8 mouse cellular contexts compared by ENCODE assay signal in the genomic region with DNA sequence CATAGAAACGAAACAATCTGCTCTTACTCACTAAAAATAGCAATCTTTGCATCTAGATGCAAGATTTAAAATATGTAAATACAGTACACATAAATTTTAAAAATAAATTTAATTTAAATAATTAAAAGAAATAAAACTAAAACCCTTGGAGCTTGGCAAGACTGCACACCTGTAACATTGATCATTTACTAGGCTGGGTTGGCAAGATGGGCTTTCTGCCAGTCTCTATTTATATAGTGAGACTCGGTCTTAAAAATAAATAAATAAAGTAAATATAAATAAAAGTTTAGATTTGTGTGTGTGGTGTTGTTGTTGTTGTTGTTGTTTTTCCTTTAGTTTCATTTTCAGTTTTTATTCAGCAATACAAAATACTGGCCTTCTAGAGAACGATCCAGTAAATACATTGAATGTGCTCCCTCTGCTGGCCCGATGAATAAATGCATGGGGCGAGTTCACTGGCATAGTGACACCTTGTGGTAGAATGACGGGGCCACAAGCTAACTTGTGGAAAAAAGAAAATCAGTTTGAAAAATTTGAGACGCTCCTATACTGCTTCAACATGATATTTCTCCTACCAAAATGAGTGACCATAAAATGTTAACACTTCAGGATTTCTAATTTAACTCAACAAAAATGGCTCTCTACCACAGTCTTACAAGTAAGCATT. TPM values are rescaled to one million over a fixed set of nuclear protein-coding genes. Genes with fewer than 3 reads are reported as not detected.
DNase-seq lines count a peak whose midpoint lies in the region; ATAC-seq lines count a peak whose summit lies in the region.

No protein-coding gene starts in this region.

- H3K9me3 ChIP-seq in kidney, embryonic 16.5 days (ENCODE audit: low read length) = no peaks in the 10 kb centered on the region
- no peaks in the 10 kb centered on the region for H3K9me3 ChIP-seq in liver, embryonic 12.5 days (replicated peaks)

- H3K36me3 ChIP-seq in kidney, embryonic 16.5 days (ENCODE audit: insufficient read depth, low read length) = 0 out of 2 replicates have a peak, but pooled peaks cover 8% of the 10 kb centered on the region
- peaks cover 15% of the 10 kb centered on the region; the same call in 1 of the 2 replicates for H3K36me3 ChIP-seq in liver, embryonic 12.5 days
- peaks cover 10% of the 10 kb centered on the region; the same call in 1 of the 2 replicates for H3K36me3 ChIP-seq in splenic B cell, adult 2 months (ENCODE audit: control insufficient read depth, insufficient read depth, low read length, poor library complexity, severe bottlenecking)

- no peak overlapping the region for H3K4me2 ChIP-seq in kidney, embryonic 16.5 days (replicated peaks; ENCODE audit: low read depth, low read length)
- no peak overlapping the region for H3K4me2 ChIP-seq in liver, embryonic 12.5 days

- 29% methylated on average over 7 of the region's 7 CpGs for WGBS in kidney, embryonic 16.5 days
- 19% methylated on average over 7 of the region's 7 CpGs for WGBS in liver, embryonic 12.5 days (ENCODE audit: insufficient replicate concordance)

- H3K27me3 ChIP-seq in kidney, embryonic 16.5 days (ENCODE audit: insufficient read depth, low read length) = no peaks in the 10 kb centered on the region
- H3K27me3 ChIP-seq in liver, embryonic 12.5 days (replicated peaks) = no peaks in the 10 kb centered on the region
- H3K27me3 ChIP-seq in splenic B cell, adult 2 months (ENCODE audit: control insufficient read depth, insufficient read depth, low read length, poor library complexity, severe bottlenecking) = no peaks in the 10 kb centered on the region

- ATAC-seq in granulocyte monocyte progenitor cell, adult 5-6 weeks (replicated peaks; ENCODE audit: poor library complexity, severe bottlenecking) = peak; percentile 98
- ATAC-seq in kidney, embryonic 16.5 days (ENCODE audit: low FRiP score, low TSS enrichment) = peak; percentile 42; the same call in 1 of the 2 replicates
- ATAC-seq in liver, embryonic 12.5 days = 0 out of 2 replicates have a peak, but pooled peaks have one; percentile 55

- no peak overlapping the region for H3K27ac ChIP-seq in kidney, embryonic 16.5 days (ENCODE audit: low read length)
- H3K27ac ChIP-seq in liver, embryonic 12.5 days = no peak overlapping the region

- no peak overlapping the region for H3K4me3 ChIP-seq in kidney, embryonic 16.5 days (ENCODE audit: low read length)
- H3K4me3 ChIP-seq in liver, embryonic 12.5 days = no peak overlapping the region

- no peak overlapping the region for H3K9ac ChIP-seq in kidney, embryonic 16.5 days (replicated peaks; ENCODE audit: low read length)
- no peak overlapping the region for H3K9ac ChIP-seq in liver, embryonic 12.5 days

- peak; percentile 92 for DNase-seq in 3T3-L1 (ENCODE audit: low read depth, low spot score)
- DNase-seq in adrenal gland, adult 18-20 months (ENCODE audit: low spot score in 2 of 2) = peak; percentile 53
- peak; percentile 76 for DNase-seq in embryo, embryonic 10 days (ENCODE audit: low spot score)
- DNase-seq in neural tube, embryonic 10.5 days (ENCODE audit: extremely low spot score, low spot score) = peak; percentile 65
- peak; percentile 87 for DNase-seq in splenic B cell, adult 2 months (ENCODE audit: low read depth, low spot score)

- H3K4me1 ChIP-seq in kidney, embryonic 16.5 days (ENCODE audit: insufficient read depth, low read length) = no peaks in the 10 kb centered on the region
- no peaks in the 10 kb centered on the region for H3K4me1 ChIP-seq in liver, embryonic 12.5 days

RNA-seq across cellular contexts. Expression of a gene that starts 24.6 kb away (rescaled TPM):
- 1 to 10 TPM; 4.2 to 6.2 TPM for total RNA-seq in adrenal gland, adult 18-20 months (2021)
- total RNA-seq in granulocyte monocyte progenitor cell, adult 5-6 weeks (2014; fragmentation: Nextera tagmentation) = 3.4 and 5.0 TPM in 2 replicates
- 16.2 and 16.4 TPM in 2 replicates for total RNA-seq in granulocyte monocyte progenitor cell, adult 5-6 weeks (2017)
- 4.5 and 5.1 TPM in 2 replicates for polyA plus RNA-seq in kidney, embryonic 16.5 days (2015; fragmentation: Nextera tagmentation; extraction: Ambion mirVana)
- 2.4 and 2.6 TPM in 2 replicates for polyA plus RNA-seq in liver, embryonic 12.5 days (2016; fragmentation: Nextera tagmentation; extraction: Ambion mirVana)

RNA-seq across cellular contexts. Expression of a gene that starts 31.8 kb away (rescaled TPM):
- total RNA-seq in adrenal gland, adult 18-20 months (2021) = 1 to 10 TPM; 1.4 to 1.6 TPM
- 4.9 and 7.3 TPM in 2 replicates for total RNA-seq in granulocyte monocyte progenitor cell, adult 5-6 weeks (2014; fragmentation: Nextera tagmentation)
- 4.2 and 6.1 TPM in 2 replicates for total RNA-seq in granulocyte monocyte progenitor cell, adult 5-6 weeks (2017)
- polyA plus RNA-seq in kidney, embryonic 16.5 days (2015; fragmentation: Nextera tagmentation; extraction: Ambion mirVana) = 2.1 and 2.2 TPM in 2 replicates
- 0.57 and 0.71 TPM in 2 replicates for polyA plus RNA-seq in liver, embryonic 12.5 days (2016; fragmentation: Nextera tagmentation; extraction: Ambion mirVana)

Comparison
In these comparisons a context has a peak if more than half of its experiments do, and no peak if none do; other contexts are left out.
1. ATAC-seq: peak in every context shown above with its lines; median percentile 98 in granulocyte monocyte progenitor cell, adult 5-6 weeks; 55 in liver, embryonic 12.5 days; 42 in kidney, embryonic 16.5 days.